Mouse (Mus musculus) lung, postnatal 36 days (tissue): ENCODE measurements around the gene Abcc5.

Experiments
- DNase-seq: peaks from one replicate; pipeline ENCODE4 v3.0.0; 2022; ENCODE audit warnings: mixed read lengths

Gene Abcc5

GRCm38 (mm10) chr16:20357837-20358236 is 68.4 kb downstream of the Abcc5 start:
- DNase-seq: peak; percentile 65

- no peak for DNase-seq
Measured at GRCm38 (mm10) chr16:20354762-20355161, 71.4 kb downstream of the Abcc5 start.

- DNase-seq: no peak
Measured at GRCm38 (mm10) chr16:20354011-20354410, 72.2 kb downstream of the Abcc5 start.

DNA sequence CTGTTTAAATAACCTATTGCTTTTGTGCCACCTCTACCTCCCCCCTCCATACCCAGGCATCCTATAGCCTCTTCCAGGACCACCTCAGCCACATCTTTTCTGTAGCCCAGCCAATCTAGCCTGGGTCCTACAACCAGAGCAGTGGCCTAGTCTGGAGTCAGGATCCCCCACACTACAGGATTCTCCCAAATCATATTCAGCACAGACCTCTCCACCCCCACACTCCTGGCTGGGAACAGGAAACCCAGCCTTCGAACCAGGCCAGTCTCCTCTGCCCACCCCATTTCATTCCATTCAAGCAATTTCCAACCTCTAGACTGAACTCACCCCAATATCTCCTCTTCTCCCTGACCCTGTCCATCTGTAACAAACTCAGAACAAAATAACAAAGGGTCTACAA is 80.7 kb downstream of the Abcc5 start:
- DNase-seq: no peak

DNA sequence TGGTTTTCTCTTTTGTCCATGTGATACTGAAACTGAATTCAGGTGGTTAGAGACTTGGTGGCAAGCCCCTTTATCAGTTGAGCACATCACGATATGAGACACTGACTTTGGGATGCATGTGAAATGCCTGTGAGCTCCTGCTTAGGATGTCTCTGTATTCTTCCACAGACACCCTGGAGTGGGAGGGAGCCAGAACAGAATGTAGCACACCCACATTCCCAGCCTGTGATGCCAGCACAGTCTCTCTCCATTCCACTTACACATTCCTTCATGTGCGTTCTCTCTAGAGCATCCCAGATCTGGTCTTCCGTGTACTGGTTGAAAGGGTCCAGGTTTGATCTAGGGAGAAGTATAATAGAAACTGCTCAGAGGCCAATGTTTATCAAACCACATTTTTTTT is 87.6 kb downstream of the Abcc5 start:
- DNase-seq: no peak

DNA sequence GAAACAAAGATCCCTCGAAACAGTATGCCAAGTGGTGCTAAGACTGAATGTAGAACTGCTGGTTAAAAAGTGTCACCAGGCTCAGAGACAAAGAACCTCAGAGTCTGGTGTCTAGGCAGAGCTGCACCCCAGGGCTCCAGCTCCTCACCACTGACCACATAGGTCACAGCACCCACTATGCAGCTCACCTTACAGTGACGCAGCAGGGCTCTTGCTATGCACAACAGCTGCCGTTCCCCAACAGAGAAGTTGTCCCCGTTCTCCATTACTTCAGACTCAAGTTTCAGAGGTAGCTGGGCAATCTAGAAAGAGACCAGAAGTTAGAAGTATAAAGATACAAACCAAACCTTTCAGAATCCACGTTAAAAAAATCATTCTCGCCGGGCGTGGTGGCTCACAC is 91.3 kb downstream of the Abcc5 start:
- DNase-seq: no peak

- DNase-seq: no peak
Measured at GRCm38 (mm10) chr16:20328306-20328705, 97.9 kb downstream of the Abcc5 start.

DNA sequence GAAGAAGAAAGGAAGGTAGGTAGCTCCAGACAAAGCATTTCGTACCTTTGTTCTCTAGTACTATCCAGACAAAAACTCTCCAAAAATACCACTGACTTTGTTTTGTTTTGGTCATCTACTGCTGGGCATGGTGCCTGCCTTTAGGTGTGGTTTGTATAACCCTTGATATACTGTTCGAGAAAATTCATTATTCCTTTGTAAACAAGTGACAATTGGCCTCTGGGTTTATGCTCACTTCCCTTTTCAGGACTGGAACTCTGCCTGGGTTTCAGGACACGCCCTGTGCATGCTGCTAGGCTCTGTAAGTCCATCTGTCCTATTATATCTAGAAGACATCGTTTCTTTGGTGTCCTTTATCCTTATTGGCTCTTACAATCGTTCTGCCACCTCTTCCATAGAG is 100.9 kb downstream of the Abcc5 start, which contains the start of gene Cyp2ab1:
Gene Cyp2ab1, minus strand, starts transcription at position 119 of the 400 bp plus-strand sequence.
- peak; percentile 71 for DNase-seq

- peak; percentile 61 for DNase-seq
Measured at GRCm38 (mm10) chr16:20323907-20324306, 102.3 kb downstream of the Abcc5 start.

- no peak for DNase-seq
Measured at GRCm38 (mm10) chr16:20322274-20322673, 103.9 kb downstream of the Abcc5 start.

GRCm38 (mm10) chr16:20316770-20317169 is 109.4 kb downstream of the Abcc5 start:
- peak; percentile 44 for DNase-seq

GRCm38 (mm10) chr16:20315266-20315665 is 110.9 kb downstream of the Abcc5 start:
- DNase-seq: no peak

- DNase-seq: no peak
Measured at GRCm38 (mm10) chr16:20312272-20312671, 113.9 kb downstream of the Abcc5 start.

GRCm38 (mm10) chr16:20301770-20302649 is 124.2 kb downstream of the Abcc5 start, which contains the start of gene Parl:
Parl (minus strand) TSS chr16:20302387.
- peak; percentile 93 for DNase-seq

- no peak for DNase-seq
Measured at GRCm38 (mm10) chr16:20300076-20300475, 126.1 kb downstream of the Abcc5 start.
